Mouse (Mus musculus) urinary bladder, adult 18-20 months (tissue): ENCODE results near the gene Olfr1276.

Experiments used
- DNase-seq, 2 experiments: peaks; one replicate each; pipeline ENCODE4 v3.0.0; 2022; ENCODE audit warnings: low spot score in 2 of 2, mixed read lengths in 2 of 2

Olfr1276 gene

GRCm38 (mm10) chr2:111254216-111254615, at the start of gene Olfr1276:
Gene Olfr1276 (plus strand): TSS chr2:111254516.
- DNase-seq = no peak

- DNase-seq = no peak
Measured at GRCm38 (mm10) chr2:111229502-111229901, 24.8 kb upstream of the Olfr1276 start, which contains the start of gene 4930430A15Rik. Gene 4930430A15Rik (minus strand): TSS chr2:111229602.

GRCm38 (mm10) chr2:111235186-111235585, 19.1 kb upstream of the Olfr1276 start, which contains the start of gene Olfr1275:
Gene Olfr1275 (minus strand): TSS chr2:111235286.
- DNase-seq = no peak

- no peak for DNase-seq
Measured at GRCm38 (mm10) chr2:111274006-111274405, 19.7 kb downstream of the Olfr1276 start, which contains the start of gene Olfr1277. Gene Olfr1277 (minus strand): TSS chr2:111274106.

- no peak for DNase-seq
Measured at GRCm38 (mm10) chr2:111289836-111290235, 35.5 kb downstream of the Olfr1276 start, which contains the start of gene Olfr1278. Gene Olfr1278 (plus strand): TSS chr2:111290136.

GRCm38 (mm10) chr2:111298541-111298940, 44.2 kb downstream of the Olfr1276 start:
- no peak for DNase-seq

GRCm38 (mm10) chr2:111300374-111300773, 46.1 kb downstream of the Olfr1276 start, which contains the start of gene Olfr1279:
Gene Olfr1279 (plus strand): TSS chr2:111300635.
- no peak for DNase-seq
